Mouse (Mus musculus) ES-Bruce4 (cell line): ENCODE data around the gene Cd24a.

ENCODE experiments used
- CTCF ChIP-seq: IDR thresholded peaks from one replicate; pipeline ENCODE4 v1.8.1; 2011; ENCODE audit warnings: low read depth, low read length
- POLR2A ChIP-seq: IDR thresholded peaks from one replicate; pipeline ENCODE4 v1.8.1; 2011; ENCODE audit warnings: low read length; ENCODE audit not compliant: insufficient read depth

DNA sequence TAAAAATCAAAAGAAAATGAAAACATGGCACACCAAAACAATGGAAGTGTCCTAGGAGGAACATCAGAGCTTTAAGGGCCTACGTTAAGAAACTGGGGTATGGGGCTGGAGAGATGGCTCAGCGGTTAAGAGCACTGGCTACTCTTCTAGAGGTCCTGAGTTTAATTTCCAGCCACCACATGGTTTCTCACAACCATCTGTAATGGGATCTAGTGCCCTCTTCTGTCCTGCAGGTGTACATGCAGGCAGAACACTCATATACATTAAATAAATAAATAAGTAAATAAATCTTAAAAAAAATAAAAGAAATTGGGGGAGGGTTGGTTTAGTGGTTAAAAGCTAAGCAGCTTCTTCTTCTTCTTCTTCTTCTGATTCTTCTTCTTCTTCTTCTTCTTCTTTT, 16.8 kb upstream of the Cd24a start:
- TF ChIP-seq POLR2A (no peak), CTCF (no peak)
